Mouse (Mus musculus): ENCODE results near the gene Lamtor1. TPM values are rescaled to one million over a fixed set of nuclear protein-coding genes. Genes with fewer than 3 reads are reported as not detected.
A peak's percentile ranks its signal among the peaks of the same experiment; 100 is the strongest.

Lamtor1 gene
- polyA plus RNA-seq, 1 experiment = 186 TPM

- DNase-seq (ENCODE audit: extremely low spot score in 1 of 2, low spot score in 1 of 2) = no peak
Measured at GRCm38 (mm10) chr7:101951648-101952047, 45.9 kb downstream of the Lamtor1 start.

- no peak for DNase-seq (ENCODE audit: extremely low spot score in 1 of 2, low spot score in 1 of 2)
Measured at GRCm38 (mm10) chr7:101952098-101952497, 46.4 kb downstream of the Lamtor1 start.

- DNase-seq (ENCODE audit: extremely low spot score in 1 of 2, low spot score in 1 of 2) = peak in 1 of 2 experiments; percentile 61
Measured at GRCm38 (mm10) chr7:101954163-101954562, 48.5 kb downstream of the Lamtor1 start.

GRCm38 (mm10) chr7:101955276-101955675 is 49.6 kb downstream of the Lamtor1 start:
- DNase-seq (ENCODE audit: extremely low spot score in 1 of 2, low spot score in 1 of 2) = no peak

GRCm38 (mm10) chr7:101955862-101956261 is 50.2 kb downstream of the Lamtor1 start:
- DNase-seq (ENCODE audit: extremely low spot score in 1 of 2, low spot score in 1 of 2) = no peak

- DNase-seq (ENCODE audit: extremely low spot score in 1 of 2, low spot score in 1 of 2) = no peak
Measured at GRCm38 (mm10) chr7:101956481-101956880, 50.8 kb downstream of the Lamtor1 start.

- no peak for DNase-seq (ENCODE audit: extremely low spot score in 1 of 2, low spot score in 1 of 2)
Measured at GRCm38 (mm10) chr7:101956911-101957310, 51.2 kb downstream of the Lamtor1 start.

- no peak for DNase-seq (ENCODE audit: extremely low spot score in 1 of 2, low spot score in 1 of 2)
Measured at GRCm38 (mm10) chr7:101962829-101963228, 57.1 kb downstream of the Lamtor1 start.

GRCm38 (mm10) chr7:101963621-101964020 is 57.9 kb downstream of the Lamtor1 start:
- DNase-seq (ENCODE audit: extremely low spot score in 1 of 2, low spot score in 1 of 2) = no peak

- DNase-seq (ENCODE audit: extremely low spot score in 1 of 2, low spot score in 1 of 2) = no peak
Measured at GRCm38 (mm10) chr7:101964551-101964950, 58.8 kb downstream of the Lamtor1 start.

- DNase-seq (ENCODE audit: extremely low spot score in 1 of 2, low spot score in 1 of 2) = no peak
Measured at GRCm38 (mm10) chr7:101965606-101966005, 59.9 kb downstream of the Lamtor1 start.

- DNase-seq (ENCODE audit: extremely low spot score in 1 of 2, low spot score in 1 of 2) = no peak
Measured at GRCm38 (mm10) chr7:101967256-101967655, 61.6 kb downstream of the Lamtor1 start.

GRCm38 (mm10) chr7:101968751-101969150 is 63.0 kb downstream of the Lamtor1 start:
- DNase-seq (ENCODE audit: extremely low spot score in 1 of 2, low spot score in 1 of 2) = no peak

- DNase-seq (ENCODE audit: extremely low spot score in 1 of 2, low spot score in 1 of 2) = peak; percentile 50 to 82
Measured at GRCm38 (mm10) chr7:101969694-101970428, 64.2 kb downstream of the Lamtor1 start.

GRCm38 (mm10) chr7:101970429-101970775 is 64.7 kb downstream of the Lamtor1 start:
- peak; percentile 81 to 90 for DNase-seq (ENCODE audit: extremely low spot score in 1 of 2, low spot score in 1 of 2)

GRCm38 (mm10) chr7:101970821-101971461 is 65.2 kb downstream of the Lamtor1 start:
- peak; percentile 58 to 80 for DNase-seq (ENCODE audit: extremely low spot score in 1 of 2, low spot score in 1 of 2)

GRCm38 (mm10) chr7:101971721-101972120 is 66.0 kb downstream of the Lamtor1 start:
- DNase-seq (ENCODE audit: extremely low spot score in 1 of 2, low spot score in 1 of 2) = no peak

- DNase-seq (ENCODE audit: extremely low spot score in 1 of 2, low spot score in 1 of 2) = no peak
Measured at GRCm38 (mm10) chr7:101973730-101974129, 68.0 kb downstream of the Lamtor1 start.

- no peak for DNase-seq (ENCODE audit: extremely low spot score in 1 of 2, low spot score in 1 of 2)
Measured at GRCm38 (mm10) chr7:101974505-101974904, 68.8 kb downstream of the Lamtor1 start.

Measured in frontal cortex, adult 2 months (tissue).